Mouse (Mus musculus): ENCODE measurements around the gene Arhgap27. TPM values are rescaled to one million over a fixed set of nuclear protein-coding genes. Genes with fewer than 3 reads are reported as not detected.

Arhgap27 gene
- total RNA-seq, 2 experiments from 2014 or later: 16.3 to 17.6 TPM

- DNase-seq: no peak
- intact Hi-C loops (cut with DNase I): no loop called here
Observed at GRCm38 (mm10) chr11:103387870-103388526, 24.5 kb upstream of the Arhgap27 start.

- no peak for DNase-seq
- intact Hi-C loops (cut with DNase I): no loop called here
Observed at GRCm38 (mm10) chr11:103386827-103387226, 23.3 kb upstream of the Arhgap27 start.

- intact Hi-C loops (cut with DNase I): loop anchor here (2.0 kb wide), 1 partner anchor 19 kb away; the partner anchor contains the start of gene Arhgap27
- DNase-seq: peak; percentile 75 to 82
Observed at GRCm38 (mm10) chr11:103381956-103382613, 18.6 kb upstream of the Arhgap27 start.

GRCm38 (mm10) chr11:103381505-103381904 is 18.0 kb upstream of the Arhgap27 start:
- DNase-seq: no peak
- intact Hi-C loops (cut with DNase I): no loop called here

GRCm38 (mm10) chr11:103380460-103380859 is 17.0 kb upstream of the Arhgap27 start:
- intact Hi-C loops (cut with DNase I): no loop called here
- DNase-seq: no peak

- intact Hi-C loops (cut with DNase I): no loop called here
- no peak for DNase-seq
Observed at GRCm38 (mm10) chr11:103378341-103378740, 14.8 kb upstream of the Arhgap27 start.

GRCm38 (mm10) chr11:103375772-103376171 is 12.3 kb upstream of the Arhgap27 start:
- no peak for DNase-seq
- intact Hi-C loops (cut with DNase I): loop anchor here (2.0 kb wide), 1 partner anchor 15 kb away; no protein-coding TSS in a partner anchor

- intact Hi-C loops (cut with DNase I): loop anchor here (2.0 kb wide), 1 partner anchor 14 kb away; no protein-coding TSS in a partner anchor
Observed at GRCm38 (mm10) chr11:103375258-103375657, 11.8 kb upstream of the Arhgap27 start.

GRCm38 (mm10) chr11:103373922-103374321 is 10.4 kb upstream of the Arhgap27 start:
- no peak for DNase-seq
- intact Hi-C loops (cut with DNase I): loop anchor here (2.0 kb wide), 1 partner anchor 13 kb away; no protein-coding TSS in a partner anchor

More at GRCm38 (mm10) chr11:103375258-103375657, 11.8 kb upstream of the Arhgap27 start:
- DNase-seq: peak in 1 of 2 experiments; percentile 35

- DNase-seq: no peak
- intact Hi-C loops (cut with DNase I): no loop called here
Observed at GRCm38 (mm10) chr11:103372561-103372960, 9.1 kb upstream of the Arhgap27 start.

- DNase-seq: peak; percentile 38 to 51
- intact Hi-C loops (cut with DNase I): no loop called here
Observed at GRCm38 (mm10) chr11:103372068-103372467, 8.6 kb upstream of the Arhgap27 start.

- intact Hi-C loops (cut with DNase I): no loop called here
- peak; percentile 37 to 39 for DNase-seq
Observed at GRCm38 (mm10) chr11:103371222-103371539, 7.7 kb upstream of the Arhgap27 start.

- DNase-seq: no peak
- intact Hi-C loops (cut with DNase I): no loop called here
Observed at GRCm38 (mm10) chr11:103370397-103371221, 7.1 kb upstream of the Arhgap27 start.

- intact Hi-C loops (cut with DNase I): no loop called here
- DNase-seq: no peak
Observed at GRCm38 (mm10) chr11:103365530-103365929, 2.0 kb upstream of the Arhgap27 start.

- intact Hi-C loops (cut with DNase I): no loop called here
- DNase-seq: no peak
Observed at GRCm38 (mm10) chr11:103365022-103365421, 1.5 kb upstream of the Arhgap27 start.

GRCm38 (mm10) chr11:103364335-103364734 is 843 bp upstream of the Arhgap27 start:
- DNase-seq: no peak
- intact Hi-C loops (cut with DNase I): no loop called here

- intact Hi-C loops (cut with DNase I): loop anchor here (2.0 kb wide), 1 partner anchor 20 kb away; no protein-coding TSS in a partner anchor
- DNase-seq: no peak
Observed at GRCm38 (mm10) chr11:103362521-103363181, 841 bp downstream of the Arhgap27 start.

- intact Hi-C loops (cut with DNase I): loop anchor here (2.0 kb wide), 1 partner anchor 21 kb away; no protein-coding TSS in a partner anchor
- DNase-seq: peak; percentile 38 to 40
Observed at GRCm38 (mm10) chr11:103362054-103362432, 1.4 kb downstream of the Arhgap27 start.

- intact Hi-C loops (cut with DNase I): loop anchor here (2.0 kb wide), 2 partner anchors 13 to 21 kb away; no protein-coding TSS in a partner anchor
- DNase-seq: peak in 1 of 2 experiments; percentile 18
Observed at GRCm38 (mm10) chr11:103361396-103362053, 2.0 kb downstream of the Arhgap27 start.

- peak in 1 of 2 experiments; percentile 36 for DNase-seq
- intact Hi-C loops (cut with DNase I): loop anchor here (1.0 to 2.0 kb wide), 2 partner anchors 14 to 39 kb away; no protein-coding TSS in a partner anchor
Observed at GRCm38 (mm10) chr11:103360661-103361081, 2.8 kb downstream of the Arhgap27 start.

All from heart, postnatal 36 days (tissue).